Mouse (Mus musculus) monocyte, adult 2 months (primary cell): ENCODE results near the gene Defa30.
"Not testable (repeated sequence)": the region's sequence is repeated elsewhere in the genome, so short reads cannot be mapped to it uniquely, and the experiment has no call there.

ENCODE experiments used
- DNase-seq, 2 experiments: peaks; one replicate each; pipeline ENCODE4 v3.0.0; 2022; ENCODE audit warnings: low spot score in 2 of 2, low read depth in 1 of 2

The Defa30 gene

DNA sequence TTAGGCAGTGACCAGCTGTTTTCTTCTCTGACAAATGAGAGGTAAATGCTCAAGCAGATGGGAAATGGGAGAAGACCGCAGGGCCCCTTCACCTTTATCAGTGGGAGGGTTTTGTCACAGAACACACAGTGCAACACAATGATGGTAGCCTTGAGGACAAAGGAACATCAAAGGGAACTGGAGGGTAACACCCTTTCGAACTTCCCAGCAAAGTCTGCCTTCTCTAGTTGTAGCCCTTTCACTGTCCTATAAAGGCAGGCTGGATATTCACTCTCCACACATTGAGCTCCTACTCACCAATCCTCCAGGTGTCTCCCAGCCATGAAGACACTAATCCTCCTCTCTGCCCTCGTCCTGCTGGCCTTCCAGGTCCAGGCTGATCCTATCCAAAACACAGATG is at the start of gene Defa30:
TSS of gene Defa30 (plus strand) at position 301 of the 400 bp plus-strand sequence.
- DNase-seq: not testable (repeated sequence)

DNA sequence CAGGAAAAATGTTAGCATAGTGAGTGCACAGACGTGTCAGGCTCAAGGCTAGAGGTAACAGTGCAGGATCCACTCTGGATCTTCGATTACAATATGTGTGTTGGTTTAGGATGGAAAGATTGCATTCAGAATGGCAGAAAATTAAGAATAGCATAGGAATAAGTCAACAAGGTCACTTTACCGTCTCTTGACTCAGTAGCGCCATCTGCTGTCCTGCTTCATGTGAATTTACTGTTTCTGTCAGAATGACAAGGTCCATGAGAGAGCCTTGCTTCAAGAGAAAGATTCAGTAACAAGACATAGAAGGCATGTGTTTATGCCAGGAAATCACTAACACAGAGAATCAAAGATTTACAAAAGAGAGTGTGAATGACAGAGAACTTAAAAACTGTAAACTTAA is 41.3 kb upstream of the Defa30 start:
- DNase-seq: no peak

DNA sequence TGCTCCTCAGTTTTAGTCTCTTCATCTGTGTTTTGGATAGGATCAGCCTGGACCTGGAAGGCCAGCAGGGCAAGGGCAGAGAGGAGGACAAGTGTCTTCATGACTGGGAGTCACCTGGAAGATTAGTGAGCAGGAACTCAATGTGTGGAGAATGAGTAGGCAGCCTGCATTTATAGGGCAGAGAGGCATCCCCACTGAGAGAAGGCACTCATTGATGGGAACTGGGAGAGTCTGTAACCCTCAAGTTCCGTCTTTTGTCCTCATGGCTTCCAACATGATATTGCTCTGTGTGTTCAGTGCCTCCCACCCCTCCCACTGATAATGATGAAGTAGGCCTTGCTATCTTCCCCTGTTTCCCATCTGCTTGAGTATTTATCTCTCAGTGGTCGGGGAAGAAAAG is 38.5 kb upstream of the Defa30 start, which contains the start of gene Gm14851:
TSS of gene Gm14851 (minus strand) at position 101 of the 400 bp plus-strand sequence.
- DNase-seq: not testable (repeated sequence)

DNA sequence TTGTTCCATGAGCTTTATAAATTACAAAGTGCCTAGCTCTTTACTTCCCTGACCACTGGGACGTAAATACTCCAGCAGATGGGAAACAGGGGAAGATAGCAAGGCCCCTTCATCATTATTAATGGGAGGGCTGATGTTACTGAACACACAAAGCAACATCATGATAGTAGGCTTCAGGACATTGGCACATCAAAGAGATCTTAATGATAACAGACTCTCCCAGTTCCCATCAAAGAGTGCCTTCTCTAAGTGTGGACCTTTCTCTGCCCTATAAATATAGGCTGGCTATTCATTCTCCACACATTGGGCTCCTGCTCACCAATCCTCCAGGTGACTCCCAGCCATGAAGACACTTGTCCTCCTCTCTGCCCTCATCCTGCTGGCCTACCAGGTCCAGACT is 27.5 kb downstream of the Defa30 start, which contains the start of gene Defa22:
TSS of gene Defa22 (plus strand) at position 301 of the 400 bp plus-strand sequence.
- DNase-seq: not testable (repeated sequence)
